Mouse (Mus musculus) layer of hippocampus, postnatal 10 days (tissue): ENCODE results near the gene Mthfsd. TPM values are rescaled to one million over a fixed set of nuclear protein-coding genes. Genes with fewer than 3 reads are reported as not detected.

ENCODE experiments used
- DNase-seq, 2 experiments: peaks; one replicate each; pipeline ENCODE4 v3.0.0; 2021; ENCODE audit warnings: low spot score in 2 of 2
- total RNA-seq, 2 experiments: library from RNA; stranded (reverse); gene quantifications; 2 replicates each; pipeline ENCODE4 v1.2.3; 2021

Gene Mthfsd
- total RNA-seq, 2 experiments from 2014 or later, result 28.1 to 29.3 TPM

DNA sequence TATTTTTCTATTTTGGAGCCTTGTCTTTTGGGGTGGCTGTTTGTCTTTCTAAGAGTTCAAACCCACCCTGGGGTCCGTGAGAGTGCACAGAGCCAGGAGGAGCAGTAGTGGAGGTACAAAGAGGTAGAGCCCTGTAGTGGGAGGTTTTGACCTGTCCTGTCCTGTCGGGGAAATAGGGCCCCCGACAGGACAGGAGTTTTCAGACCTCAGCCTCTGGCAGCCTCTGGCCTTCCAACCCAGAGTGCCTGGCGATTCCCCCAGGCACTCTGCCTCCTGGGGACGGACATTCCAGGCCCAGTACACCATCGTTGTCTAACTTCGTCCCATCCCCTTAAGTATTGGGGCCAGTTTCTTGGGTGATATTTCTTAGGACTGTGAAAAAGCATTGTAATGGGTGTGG, 14.2 kb upstream of the Mthfsd start:
- no peak for DNase-seq

DNA sequence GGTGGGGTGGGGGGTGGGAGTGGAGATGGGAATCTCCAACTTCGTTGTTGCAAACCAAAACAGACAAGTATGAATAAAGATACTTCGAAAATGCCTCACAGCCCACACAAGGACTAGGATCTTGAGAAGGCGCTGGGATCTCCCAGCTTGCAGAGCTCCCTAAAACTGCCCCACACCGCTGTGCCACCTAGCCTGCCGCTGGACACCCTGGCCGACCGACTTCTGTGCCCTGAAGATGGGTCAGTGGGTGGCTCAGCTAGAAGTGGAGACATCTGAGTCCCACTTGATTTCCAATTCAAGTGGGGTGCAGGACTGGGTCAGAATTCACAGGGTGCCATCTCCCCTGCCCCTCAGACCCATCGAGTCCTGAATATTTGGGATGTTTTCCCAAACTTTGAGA, 13.5 kb upstream of the Mthfsd start:
- DNase-seq, result no peak

DNA sequence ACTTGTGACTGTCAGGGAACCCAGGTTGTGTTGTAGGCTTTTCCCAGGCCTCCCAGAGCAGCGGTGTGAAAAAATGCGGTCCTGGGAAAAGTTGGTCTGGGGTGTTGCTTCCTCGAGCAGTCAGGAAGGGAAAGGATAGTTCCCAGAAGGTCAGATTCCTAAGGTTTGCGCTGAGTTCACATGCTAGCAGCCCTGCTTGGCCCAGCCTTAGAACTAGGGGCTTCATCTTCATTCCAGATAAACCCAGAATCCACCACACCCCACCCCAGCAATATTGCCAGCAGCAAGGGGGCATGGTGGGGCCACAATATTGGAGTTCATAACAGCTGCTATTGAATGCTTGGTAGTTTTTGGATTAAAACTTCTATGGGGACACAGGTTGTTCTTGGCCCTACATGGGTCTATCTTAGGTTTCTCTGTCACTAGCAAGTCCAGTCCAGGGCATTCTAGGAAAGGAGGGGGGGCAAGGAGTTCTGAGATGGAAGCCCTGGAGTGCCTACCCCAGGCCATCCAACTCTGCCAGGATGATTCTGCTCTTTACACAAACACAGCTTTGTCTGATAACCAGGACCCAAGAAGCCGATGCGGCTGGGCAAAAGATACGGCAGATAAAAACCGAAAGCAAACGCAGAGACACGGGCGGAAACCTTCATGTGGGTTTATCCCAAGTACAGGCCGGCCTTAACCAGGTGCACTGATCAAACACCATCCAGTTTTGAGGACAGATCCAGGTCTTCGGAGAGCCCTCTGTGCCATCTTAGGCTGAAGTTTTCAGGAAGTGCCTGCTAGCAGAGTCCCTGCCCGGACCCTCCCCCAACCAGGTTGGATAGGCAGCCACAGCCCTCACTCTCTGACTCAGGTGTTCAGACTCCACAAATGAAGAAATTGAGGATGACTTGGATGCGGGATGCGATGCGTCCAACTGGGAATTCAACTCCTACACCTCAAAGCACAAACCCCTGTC, 12.5 kb upstream of the Mthfsd start:
- no peak for DNase-seq

DNA sequence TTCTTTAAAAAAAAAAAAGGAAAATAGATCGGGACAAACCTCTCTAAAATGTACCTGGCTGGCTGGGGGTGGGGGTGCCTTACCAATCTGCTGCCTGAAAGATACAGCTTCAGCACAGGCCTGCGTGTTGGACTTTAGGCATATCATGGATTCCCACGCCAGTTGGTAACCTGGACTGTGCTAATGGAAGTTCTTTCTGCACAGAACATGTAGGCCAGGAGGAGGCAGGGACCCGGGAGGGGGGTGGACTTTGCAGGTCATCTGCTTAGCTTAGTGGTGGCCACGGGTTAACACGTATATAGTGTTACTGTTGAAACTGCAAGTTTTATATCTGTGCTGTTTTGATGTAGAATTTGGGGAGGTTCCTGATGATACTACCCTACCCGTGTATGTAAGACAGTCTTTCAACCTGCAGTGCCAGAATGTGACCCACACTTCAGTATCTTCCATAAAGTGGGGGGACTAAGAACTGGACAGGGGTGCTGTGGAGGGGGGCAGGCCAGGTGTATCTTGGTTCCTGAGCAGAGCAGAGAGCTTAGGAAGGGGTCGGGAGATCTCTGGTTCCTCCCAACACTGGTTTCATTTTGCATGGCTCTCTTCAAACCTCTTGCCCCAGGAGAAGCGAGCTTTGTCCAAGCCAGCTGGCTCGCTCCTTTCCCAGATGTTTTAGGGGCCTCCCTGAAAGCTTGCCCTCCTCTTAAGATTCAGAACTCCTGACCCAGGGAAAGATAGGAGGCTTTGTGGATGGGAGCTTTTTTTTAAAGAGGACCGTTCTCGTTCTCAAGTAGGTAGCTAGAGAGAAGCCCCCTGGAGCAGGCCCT, 11.7 kb upstream of the Mthfsd start:
- DNase-seq, result no peak

DNA sequence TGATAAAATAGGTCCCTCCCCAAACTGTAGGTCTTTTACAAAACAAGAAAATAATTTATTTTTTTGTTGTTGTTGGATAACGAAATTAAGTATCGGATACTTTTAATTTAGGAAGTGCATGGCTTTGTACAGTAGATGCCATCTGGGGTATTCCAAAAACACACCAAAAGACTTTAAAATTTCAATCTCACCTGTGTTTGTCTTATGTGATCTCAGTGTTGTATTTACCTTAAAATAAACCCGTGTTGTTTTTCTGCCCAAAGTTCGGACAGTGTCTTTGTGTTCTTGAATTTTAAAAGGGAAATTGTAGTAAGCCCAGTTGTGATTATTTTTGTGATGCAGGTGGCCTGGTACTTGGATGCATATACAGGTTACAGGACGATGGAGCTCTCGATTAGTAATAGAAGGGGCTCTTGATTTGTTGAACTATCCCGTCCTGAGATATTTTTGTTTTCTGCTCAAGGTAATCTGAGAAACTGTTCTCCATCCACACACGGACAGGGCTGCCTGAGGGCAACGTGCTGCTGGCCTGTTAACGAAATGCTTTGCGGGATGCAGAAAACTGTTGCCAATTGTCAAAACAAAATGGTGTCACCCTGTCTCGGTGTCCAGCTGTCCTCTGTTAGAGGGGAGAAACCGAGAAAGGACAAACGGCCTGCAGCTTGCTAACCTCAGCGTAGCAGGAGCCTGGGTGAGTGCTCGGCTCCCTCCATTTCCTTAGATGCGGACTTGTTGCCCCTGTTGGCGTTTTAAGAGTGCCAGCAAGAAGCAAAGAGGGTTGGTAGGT, 10.6 kb upstream of the Mthfsd start:
- DNase-seq, result no peak

DNA sequence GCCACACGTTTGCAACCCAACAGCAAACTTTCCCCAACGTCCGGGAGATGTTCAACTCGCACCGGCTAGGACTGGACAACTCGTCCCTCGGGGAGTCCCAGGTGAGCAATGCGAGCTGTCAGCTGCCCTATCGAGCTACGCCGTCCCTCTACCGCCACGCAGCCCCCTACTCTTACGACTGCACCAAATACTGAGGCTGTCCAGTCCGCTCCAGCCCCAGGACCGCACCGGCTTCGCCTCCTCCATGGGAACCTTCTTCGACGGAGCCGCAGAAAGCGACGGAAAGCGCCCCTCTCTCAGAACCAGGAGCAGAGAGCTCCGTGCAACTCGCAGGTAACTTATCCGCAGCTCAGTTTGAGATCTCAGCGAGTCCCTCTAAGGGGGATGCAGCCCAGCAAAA, 9.7 kb upstream of the Mthfsd start:
- no peak for DNase-seq

DNA sequence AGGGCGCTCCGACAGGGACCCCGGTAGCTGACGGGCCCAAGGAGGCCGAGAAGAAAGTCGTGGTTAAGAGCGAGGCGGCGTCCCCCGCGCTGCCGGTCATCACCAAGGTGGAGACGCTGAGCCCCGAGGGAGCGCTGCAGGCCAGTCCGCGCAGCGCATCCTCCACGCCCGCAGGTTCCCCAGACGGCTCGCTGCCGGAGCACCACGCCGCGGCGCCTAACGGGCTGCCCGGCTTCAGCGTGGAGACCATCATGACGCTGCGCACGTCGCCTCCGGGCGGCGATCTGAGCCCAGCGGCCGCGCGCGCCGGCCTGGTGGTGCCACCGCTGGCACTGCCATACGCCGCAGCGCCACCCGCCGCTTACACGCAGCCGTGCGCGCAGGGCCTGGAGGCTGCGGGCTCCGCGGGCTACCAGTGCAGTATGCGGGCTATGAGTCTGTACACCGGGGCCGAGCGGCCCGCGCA, 9.0 kb upstream of the Mthfsd start:
- DNase-seq, result no peak

DNA sequence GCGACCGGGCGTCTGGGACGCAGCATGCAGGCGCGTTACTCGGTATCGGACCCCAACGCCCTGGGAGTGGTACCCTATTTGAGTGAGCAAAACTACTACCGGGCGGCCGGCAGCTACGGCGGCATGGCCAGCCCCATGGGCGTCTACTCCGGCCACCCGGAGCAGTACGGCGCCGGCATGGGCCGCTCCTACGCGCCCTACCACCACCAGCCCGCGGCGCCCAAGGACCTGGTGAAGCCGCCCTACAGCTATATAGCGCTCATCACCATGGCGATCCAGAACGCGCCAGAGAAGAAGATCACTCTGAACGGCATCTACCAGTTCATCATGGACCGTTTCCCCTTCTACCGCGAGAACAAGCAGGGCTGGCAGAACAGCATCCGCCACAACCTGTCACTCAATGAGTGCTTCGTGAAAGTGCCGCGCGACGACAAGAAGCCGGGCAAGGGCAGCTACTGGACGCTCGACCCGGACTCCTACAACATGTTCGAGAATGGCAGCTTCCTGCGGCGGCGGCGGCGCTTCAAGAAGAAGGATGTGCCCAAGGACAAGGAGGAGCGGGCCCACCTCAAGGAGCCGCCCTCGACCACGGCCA, 8.5 kb upstream of the Mthfsd start:
- no peak for DNase-seq

DNA sequence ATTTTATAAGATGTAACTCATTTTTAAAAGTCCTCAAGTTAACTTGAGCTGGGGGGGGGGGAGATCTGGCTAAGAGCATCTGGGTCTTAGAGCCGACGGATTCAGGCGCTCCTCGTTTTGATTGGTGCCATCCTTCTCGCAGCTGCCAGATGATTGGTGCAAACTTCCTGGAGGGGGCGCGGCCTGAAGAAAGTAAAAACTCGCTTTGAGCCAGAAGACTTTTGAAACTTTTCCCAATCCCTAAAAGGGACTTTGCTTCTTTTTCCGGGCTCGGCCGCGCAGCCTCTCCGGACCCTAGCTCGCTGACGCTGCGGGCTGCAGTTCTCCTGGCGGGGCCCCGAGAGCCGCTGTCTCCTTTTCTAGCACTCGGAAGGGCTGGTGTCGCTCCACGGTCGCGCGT, 7.8 kb upstream of the Mthfsd start, which contains the start of gene Foxc2:
Foxc2 (plus strand) TSS at position 224 of the 400 bp plus-strand sequence.
- DNase-seq, result peak; percentile 57 to 69

DNA sequence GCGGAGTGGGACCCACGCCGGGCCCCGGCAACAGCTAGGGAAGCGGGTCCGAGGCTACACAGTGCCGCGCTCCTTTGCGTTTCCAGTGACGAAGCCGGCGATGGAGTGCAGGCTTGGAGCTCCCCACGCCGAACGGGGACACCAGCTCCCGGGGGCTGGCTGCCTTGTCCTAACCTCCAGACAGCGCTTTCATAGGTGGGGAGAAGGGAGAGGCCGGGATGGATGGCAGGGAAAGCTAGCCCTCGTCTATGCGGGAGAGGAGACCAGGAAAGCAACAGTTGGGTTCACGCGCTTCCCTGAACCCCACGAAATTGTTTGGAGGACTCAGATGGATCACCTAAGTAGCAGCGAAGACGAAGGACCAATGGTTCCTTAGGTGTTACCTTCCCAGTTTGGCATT, 6.9 kb upstream of the Mthfsd start:
- no peak for DNase-seq

DNA sequence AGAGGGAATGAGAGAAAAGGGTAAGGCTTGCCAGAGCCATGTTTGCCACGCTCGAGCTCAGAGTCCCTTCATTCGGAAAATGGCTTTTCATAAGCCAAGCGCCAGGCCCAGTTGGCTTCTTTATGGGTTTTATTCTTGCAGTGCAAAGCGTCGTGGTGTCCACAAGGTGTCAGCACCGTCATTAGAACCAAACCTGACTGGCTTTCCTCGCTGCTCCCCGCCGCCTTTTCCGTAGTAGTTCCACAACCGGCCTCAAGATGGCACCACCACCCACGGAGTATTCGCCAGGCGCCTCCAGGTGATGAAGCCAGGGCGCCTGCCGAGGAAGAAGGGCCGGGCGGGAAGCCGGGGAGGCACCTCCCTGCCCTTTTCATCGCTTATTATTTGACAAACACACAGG, 5.1 kb upstream of the Mthfsd start:
- DNase-seq, result peak; percentile 99

DNA sequence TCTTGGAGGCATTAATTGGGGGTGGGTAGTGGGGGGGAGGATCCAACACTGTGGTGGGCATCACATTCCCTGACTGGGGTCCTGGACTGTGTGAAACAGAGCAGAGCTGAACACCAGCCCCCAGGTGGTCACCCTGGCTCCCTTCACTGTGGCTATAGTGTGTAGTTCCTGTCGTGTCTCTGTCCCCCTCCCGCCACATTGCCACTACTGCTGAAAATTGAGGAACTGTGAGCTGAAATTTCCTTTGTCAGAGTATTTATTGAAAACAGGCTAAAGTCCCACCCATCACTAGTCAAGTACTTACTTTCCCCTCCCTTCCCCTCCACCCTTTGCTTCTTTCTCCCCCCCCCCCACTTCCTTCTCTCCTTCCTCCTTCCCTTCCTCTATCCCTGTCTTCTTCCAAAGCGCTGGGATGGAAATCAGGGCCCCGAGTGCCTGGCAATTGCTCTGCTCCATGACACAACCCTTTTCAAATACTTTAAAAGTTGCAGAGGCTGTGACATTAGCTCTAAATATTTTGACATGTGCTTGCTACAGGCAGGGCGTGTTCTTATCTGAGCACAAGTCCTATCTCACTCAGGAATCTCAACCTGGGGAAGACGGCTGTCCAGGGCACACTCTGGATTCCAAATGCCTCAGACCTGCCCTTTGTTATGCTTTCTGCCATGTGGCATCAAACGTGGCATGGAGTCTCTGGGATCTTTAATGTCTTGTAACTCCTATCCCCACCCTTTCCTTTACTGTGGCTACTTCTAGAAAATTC, 3.1 kb upstream of the Mthfsd start:
- no peak for DNase-seq

DNA sequence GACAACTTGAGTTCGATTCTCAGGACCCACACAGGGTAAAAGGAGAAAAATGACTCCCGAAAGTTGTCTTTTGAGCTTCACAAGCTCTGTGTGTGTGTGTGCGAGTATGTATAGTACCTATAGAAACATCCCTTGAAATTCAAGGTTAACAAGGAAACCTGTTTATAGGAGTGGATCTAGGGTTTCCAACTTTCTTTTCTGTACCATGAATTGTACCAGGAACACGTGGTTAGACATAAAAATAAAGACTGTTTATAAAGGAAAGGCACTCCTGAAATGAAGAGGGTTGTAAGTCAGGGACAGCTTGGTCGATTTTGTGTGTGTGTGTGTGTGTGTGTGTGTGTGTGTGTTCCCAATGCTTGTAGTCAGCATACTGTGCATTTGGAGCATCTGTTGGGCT, 465 bp upstream of the Mthfsd start:
- DNase-seq, result no peak

DNA sequence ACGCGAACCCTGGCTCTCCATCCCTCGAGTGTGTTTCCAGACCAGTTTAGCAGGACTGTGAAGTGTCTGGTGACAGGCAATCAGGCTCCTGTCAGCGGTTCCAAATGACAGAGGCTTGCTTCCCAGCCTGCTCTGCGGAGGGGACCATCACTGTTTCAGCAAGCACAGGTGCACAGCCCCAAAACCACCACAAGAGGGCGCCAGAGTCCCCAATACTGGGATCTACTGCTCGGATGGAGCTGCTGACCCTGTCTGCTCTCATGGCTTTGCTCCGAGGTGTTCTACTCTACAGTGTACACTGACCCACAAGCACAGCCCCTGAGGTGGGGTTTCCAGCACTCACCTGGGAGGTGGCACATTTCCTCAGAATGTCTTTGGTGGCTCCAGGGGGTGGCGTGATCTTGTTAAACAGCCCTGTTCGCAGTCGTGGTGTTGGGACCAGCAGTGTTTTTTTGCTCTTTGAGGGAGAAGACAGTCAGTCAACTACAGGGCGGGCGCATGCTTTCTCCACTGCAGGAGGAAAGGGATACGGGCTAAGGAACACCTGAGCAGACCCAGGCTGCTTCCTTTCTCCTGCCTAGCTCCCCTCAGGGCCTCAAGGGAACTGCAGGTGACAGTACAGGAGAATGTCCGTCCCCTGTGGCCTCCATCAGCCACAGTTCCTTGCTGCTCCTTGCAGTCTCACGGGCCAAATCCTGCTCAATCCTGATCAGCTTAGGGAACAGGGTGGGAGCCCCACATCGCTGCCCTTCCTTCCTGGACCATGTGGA, 4.0 kb downstream of the Mthfsd start:
- peak; percentile 90 to 92 for DNase-seq

DNA sequence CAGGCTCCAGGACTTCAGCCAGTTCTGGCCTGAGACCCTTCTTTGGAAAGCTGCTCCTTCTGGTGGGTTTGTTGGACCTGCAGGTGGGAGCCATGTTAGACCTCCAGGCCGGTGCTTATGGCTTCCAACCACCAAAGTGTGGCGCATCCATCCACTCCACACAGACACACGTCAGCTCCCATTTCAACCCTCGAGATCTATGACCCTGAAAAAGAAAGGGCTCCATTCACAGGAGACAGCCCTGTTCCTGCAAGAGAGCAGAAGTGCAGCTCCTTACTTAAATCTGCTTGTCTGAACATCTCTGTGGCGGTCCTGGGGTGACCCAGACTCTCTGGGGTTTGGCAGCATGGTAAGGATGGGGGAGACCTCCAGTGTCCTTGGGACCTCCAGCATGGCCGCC, 14.7 kb downstream of the Mthfsd start:
- DNase-seq, result no peak

DNA sequence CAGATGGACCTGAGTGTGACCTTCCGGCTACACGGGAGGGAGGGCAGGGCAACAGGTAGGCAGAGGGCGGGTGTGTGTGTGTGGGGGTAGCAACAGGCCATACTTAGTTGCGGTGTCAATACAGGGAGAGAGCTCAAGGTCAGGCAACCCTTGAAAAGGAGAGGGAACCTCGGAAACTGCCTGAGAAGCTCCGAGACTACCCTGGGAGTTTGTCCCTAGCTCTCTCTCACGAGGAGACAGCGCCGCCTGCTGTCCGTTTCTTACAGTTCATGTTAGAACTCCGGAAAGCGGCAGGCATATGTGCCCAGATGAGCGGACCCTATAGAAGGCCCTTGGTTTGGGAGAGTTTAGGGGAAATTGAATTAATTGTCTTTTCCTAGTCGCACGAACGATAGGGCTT, 15.6 kb downstream of the Mthfsd start:
- peak; percentile 90 to 93 for DNase-seq

DNA sequence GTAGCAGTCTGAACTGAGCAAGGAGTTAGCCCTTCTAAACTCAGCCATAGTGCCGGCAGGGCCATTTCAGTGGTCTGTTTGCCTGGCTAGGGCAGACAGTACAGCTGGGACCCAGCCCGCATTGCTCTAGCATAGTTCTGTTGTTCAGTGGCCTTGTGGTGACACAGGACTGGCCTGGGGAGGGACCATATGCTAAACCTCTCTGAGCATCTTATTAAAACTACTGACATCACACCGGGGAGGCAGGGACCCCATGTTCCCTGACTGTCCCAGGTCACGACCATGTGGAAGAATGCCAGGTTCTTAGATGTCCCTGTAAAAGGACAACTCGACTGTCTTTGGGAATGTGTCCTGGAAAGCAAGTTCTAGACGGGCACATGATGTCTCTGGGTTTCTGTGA, 16.1 kb downstream of the Mthfsd start:
- no peak for DNase-seq

DNA sequence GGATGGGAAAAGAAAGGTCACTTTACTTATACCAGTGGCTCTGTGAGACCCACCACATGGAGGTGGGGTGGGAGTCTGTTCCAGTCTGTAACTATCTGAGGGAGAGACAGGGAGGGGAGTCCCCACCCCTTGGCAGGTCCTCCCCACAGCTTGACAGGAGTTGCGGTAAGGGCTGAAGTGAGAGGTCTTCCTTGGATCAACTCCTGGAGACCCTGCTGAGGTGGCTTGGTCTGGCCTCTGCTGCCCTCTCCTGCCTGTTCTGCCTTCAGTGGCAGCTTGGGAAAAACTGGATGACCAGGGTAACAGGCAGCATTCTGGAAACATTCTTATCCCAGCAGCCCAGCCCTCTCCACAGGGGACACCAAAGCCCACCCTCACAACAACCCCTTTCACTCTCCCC, 17.5 kb downstream of the Mthfsd start:
- DNase-seq, result no peak

DNA sequence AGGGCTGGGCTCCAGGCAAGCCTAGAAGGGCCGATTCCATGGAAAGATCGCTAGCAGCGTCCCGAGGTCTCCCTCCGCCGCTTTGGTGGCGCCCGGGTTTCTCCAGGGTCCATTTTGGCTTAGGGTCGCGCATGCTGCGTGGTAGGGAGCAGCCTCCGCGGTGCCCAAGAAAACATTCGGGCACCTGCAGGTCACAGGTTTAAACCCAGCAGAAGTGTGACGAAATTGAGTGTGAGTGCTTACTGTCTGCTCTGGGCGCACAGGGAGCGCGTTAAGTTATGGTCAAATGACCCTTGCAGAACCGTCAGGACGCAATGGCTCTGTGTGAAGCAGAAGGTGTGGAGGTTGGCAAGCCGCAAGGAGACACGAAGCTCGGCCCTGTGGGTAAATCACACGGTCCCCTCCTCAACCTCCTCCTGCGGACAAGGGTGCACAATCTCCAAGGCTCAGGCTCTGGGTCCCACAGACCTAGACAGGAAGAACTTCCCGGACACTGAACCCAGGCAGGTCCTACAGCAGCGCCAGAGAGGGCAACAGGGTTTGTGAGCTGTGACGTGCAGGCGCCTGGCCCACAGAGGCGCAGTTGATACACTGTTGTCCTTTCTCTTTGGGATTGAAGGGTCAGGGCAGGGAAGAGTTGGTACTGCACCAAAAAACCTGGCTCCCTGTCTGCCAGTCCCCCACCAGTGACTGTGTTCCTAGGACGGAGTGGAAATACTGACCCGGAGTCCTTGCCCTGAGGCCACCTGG, 18.4 kb downstream of the Mthfsd start:
- no peak for DNase-seq
